Mouse (Mus musculus): ENCODE measurements around the gene Adipoq.
"Not testable (repeated sequence)": the region's sequence is repeated elsewhere in the genome, so short reads cannot be mapped to it uniquely, and the experiment has no call there.

Gene Adipoq

DNA sequence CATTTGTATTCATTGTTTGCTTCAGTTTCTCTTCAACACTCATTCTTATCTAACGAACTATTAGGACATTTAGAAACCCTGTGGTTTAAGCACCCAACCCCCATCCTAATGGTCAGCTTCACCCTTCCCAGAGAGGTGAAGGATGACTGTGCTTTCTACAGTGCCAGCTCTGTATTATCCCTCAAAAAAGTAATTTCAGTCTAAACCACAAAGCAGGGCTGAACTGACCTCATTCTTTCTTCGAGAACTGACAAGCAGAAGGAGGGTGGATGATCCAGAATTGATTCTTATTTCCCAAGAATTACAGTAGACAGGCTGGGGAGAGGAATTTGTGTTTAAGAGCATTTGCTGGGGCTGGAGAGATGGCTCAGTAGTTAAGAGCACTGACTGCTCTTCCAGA lies 13.4 kb downstream of the Adipoq start:
- no peak for DNase-seq (ENCODE audit: low read depth, low spot score)

DNA sequence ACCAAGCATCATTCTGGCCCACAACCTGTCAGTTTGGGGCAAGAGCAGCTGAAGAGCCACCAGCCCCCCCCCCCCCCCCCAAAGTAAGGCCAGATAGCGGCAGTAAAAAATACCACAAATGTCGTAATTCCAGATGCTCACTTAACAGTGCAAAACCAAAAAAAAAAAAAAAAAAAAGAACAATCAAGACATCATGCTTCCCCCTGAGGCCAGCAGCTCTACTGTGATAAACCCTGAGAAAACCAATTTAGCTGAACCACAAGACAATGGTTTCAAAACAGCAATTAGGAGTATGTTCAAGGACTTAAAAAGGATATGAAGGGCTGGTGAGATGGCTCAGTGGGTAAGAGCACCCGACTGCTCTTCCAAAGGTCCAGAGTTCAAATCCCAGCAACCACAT lies 15.8 kb downstream of the Adipoq start:
- no peak for DNase-seq (ENCODE audit: low read depth, low spot score)

DNA sequence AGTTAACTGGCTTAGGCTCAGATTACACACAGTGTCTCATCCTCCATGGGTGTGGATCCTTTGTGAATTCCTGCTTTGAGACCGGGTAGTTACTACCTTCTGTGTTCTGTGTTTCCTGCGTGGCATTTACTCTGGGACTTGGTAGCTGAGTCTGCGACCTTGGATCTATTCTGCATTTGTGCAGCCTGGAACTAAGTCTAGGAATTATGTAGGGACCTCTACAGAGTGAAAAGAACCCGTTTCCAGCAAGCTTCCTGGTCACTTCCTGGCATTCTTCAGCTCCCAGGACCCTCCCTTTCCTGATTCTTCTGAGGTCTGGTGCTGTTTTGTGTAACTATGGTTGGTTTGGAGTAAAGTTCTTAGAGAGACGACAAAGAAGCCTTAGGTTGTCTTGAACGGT lies 18.1 kb downstream of the Adipoq start:
- DNase-seq (ENCODE audit: low read depth, low spot score), result no peak

DNA sequence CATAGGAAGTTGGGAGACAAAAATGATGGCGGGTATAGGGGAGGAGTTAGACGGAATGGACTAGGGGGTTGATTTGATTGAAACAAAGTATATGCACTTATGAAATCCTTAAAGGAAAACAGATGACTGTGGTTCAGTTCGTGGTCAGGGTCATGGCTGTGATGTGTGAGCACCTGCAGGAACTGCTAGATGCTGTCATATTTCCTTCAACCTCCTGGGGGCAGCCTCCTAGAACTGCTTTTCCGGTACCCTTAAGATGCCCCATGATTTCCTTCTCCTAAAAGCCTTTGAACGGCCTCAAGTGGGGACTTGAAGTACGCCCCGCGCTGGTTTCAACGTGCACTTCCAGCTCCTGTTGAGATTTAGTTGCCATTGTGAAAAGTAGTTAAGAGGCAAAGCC lies 19.1 kb downstream of the Adipoq start:
- DNase-seq (ENCODE audit: low read depth, low spot score), result no peak

DNA sequence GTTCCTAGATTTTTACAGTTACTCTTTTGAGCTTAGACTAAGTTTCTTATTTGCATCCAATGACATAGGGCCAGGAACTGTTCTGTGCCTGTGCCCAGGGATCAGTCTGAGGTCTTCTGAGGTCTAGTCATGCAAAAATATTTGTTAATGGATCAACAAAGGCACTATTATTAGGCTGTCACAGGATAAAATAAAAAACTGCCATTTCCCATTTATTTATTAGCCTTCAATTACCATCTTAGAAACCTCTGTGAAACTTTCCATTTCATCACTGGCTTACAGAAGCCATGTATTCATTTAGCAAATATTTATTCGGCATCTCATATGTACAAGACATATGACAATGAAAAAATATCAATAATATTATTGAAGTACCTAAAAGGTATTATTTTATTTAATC lies 20.3 kb downstream of the Adipoq start:
- no peak for DNase-seq (ENCODE audit: low read depth, low spot score)

DNA sequence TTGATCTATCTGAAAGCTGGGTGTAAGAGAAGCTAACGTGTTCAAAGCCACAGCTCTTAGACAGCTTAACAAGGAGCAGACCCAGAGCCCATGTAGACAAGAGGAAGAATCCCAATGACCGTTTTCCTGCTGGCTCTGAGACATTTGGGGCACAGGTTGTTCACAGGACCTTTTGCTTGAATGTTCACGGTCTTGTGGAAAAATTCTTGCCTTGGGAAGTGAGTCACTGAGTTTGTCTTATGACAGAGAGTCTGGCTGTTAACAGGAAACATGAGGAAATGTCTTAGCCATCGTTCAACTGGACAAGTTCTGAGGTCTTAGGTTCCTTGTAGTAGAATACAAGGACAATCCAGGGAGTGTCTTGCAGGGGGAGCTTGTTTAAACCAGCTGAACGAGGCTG lies 20.7 kb downstream of the Adipoq start:
- DNase-seq (ENCODE audit: low read depth, low spot score), result no peak

DNA sequence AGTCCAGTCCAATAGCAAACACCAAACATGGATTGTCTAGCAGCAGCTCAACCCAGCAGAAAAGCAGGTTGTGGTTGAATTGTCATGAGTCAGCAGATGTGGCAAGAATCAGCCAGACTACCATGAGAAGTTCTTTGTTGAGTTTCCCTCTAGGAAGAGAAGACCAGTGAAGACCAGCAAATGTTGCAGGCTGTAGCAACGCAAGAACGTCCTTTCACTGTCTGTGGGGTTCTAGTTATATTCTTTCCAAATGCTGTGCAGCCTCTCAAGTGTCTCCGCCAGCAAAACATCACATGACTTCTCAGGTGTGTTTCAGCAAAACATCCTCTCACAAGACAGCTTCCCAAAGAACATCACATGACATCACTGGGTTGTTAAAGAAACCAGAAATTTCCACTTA lies 24.5 kb downstream of the Adipoq start:
- no peak for DNase-seq (ENCODE audit: low read depth, low spot score)

DNA sequence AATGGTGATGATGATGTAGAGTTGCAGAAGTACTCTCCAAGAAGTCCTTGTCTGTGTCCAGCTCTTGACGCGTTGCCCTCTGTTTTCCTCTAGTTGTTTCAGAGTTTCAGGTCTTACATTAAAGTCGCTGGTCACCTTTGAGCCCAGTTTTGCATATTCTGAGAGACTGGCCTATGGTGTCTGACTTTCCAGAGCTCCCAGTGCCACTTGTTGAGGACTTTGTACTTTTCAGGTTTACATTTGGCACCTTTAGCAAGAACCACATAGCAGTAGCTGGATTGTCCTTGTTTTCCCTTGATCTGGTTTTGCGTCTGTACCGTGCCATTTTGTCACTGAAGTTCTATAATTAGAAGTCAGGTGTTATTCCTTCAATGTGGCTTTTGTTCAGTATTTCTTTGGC lies 27.6 kb downstream of the Adipoq start:
- no peak for DNase-seq (ENCODE audit: low read depth, low spot score)

DNA sequence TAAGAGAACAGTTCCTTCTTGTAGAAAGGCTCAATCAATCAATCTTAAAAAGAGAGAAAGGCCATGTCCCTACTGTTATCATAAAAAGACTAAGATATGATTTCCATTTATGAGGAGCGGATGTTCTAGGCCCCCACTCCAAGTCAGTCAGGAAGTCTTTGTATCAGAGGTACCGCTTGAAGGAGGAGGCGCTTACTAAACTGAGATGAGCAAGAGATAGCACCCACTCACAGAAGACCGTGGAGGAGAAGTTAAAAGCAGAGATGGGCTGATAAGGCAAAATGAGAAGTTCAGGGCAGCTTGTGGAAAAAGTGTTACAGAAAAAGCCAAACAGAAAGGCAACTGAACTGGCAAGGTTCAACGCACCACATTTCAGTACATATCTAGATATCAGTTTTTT lies 28.5 kb downstream of the Adipoq start:
- no peak for DNase-seq (ENCODE audit: low read depth, low spot score)

DNA sequence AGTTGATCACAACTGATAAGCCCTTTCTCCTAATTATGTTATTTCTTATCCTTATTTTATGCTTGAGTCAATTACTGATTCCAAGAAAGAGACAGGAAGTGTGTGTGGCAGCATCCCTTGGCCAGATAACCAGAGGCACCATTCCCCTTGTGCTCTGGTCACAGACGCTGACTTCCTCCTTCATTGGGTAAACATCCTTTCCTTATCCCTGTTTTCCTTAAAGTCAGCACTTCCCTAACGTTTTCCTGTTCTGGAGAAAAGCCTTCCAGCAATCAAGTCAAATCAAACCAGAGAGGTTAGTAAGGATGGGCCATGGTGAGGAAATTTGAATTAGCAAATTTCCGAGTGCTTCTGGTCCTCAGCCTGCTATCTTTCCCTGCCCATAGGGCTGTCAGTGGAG lies 29.6 kb downstream of the Adipoq start:
- no peak for DNase-seq (ENCODE audit: low read depth, low spot score)

DNA sequence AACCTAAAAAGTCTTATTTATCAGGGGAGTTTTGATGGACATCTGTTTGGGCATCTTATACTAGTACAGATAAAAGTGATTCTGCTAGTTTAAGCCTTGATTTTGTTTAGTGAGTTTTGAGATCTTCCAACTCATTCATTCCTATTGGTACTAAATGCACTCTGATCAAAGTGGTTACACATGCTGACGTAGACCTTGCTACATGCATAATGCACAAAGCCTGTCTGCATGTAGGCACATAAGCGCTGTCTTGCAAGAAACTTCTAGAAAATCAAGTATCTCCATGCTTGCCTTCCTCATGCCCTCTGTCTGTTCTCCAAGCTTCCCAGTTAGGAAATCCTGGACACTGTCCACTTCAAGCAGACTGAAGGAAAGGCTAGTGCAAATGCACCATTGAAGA lies 31.5 kb downstream of the Adipoq start:
- DNase-seq (ENCODE audit: low read depth, low spot score), result no peak

DNA sequence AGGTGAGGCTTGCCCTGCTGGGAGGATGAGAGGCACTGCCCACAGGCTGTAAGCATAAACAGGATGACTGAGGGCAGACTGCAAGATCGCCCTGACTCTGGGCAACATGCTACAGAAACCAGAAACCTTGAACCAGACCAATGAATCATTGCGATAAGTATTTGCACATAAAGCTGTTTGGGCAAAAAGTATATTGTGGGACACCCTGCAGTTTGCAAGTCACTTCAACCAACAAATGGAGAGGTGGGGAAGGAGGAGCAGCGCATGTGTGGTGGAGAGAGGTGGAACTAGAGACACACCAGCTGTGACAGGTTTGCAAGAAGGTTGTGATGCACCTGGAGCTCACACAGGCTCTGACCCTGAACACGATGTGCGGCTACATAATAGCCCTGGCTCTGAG lies 32.5 kb downstream of the Adipoq start:
- DNase-seq (ENCODE audit: low read depth, low spot score), result no peak

DNA sequence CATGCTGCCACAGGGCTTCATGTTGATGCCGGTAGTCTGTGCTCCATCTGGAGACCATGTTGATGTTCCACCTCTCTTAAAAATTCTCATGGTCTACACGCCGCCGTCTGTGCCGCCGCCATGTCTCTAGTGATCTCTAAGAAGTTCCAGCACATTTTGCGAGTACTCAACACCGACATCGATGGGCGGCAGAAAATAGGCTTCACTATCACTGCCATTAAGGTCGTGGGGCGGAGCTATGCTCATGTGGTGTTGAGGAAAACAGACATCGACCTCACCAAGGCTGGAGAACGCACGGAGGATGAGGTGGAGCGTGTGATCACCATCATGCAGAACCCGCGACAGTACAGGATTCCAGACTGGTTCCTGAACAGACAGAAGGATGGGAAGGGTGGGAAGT lies 33.1 kb downstream of the Adipoq start:
- DNase-seq (ENCODE audit: low read depth, low spot score), result not testable (repeated sequence)

DNA sequence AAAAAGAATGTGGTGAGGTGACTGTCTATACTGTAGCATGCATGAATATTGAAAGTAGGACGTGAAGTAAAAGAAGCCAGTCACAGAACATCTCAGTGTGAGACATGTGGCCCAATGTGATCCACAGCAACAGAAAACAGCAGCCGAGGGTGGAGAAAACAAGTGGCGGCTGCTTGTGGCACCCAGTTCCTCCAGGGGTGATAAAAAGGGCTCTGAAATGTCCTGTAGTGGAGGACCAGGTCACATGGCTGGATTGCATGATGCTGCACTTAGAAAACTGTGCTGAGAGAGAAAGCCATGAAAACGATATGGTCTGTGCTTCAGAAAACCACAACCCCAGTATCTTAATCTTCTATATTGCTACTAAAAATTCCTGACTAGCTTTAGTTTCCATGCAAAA lies 34.7 kb downstream of the Adipoq start:
- DNase-seq (ENCODE audit: low read depth, low spot score), result no peak

DNA sequence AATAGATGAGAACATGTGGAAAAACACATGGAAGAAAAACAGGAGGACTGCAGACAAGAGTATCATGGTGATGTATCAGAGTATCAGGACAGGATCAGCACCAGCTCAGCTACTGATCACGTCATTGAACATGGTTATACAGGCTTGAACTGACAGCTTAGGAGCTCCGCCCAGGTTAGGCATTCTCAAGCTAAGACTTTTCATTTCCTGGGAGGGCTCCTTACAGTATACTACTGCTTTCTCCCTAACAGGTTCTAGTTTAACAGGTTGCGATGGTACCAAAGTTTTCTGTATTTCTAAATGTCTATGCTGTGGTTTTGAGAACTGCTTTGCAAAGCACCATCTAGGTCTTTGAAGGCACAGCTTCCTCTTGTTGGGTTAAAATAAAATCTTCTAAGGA lies 35.2 kb downstream of the Adipoq start:
- DNase-seq (ENCODE audit: low read depth, low spot score), result peak; percentile 19

DNA sequence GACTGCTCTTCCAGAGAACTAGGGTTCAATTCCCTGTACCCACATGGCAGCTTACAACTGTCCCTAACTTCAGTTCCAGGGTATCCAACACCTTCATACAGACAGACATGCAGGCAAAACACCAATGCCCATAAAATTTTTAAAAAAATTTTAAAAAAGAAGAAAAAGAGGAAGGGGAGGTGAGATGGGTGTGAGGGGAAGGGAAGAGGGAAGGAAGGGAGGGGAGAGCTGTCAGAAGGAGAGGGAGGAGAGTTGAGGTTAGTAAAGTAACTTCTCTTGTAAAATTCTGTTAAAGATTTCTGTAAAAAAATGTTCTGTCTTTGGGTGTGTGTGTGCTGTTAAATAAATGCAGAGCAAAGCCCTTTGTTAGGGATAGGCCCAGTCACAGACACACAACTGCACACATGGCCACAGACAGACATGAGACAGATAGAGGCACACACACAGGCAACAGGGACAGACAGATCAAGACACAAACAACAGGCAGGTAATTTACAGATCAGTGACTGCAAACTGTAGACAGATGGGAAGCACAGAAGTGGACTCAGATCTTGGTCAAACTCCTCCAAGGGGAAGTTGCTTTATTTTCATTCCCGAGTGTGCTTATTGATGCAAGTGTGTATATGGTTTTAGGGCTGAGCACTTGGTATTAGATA lies 35.7 kb downstream of the Adipoq start:
- DNase-seq (ENCODE audit: low read depth, low spot score), result no peak

DNA sequence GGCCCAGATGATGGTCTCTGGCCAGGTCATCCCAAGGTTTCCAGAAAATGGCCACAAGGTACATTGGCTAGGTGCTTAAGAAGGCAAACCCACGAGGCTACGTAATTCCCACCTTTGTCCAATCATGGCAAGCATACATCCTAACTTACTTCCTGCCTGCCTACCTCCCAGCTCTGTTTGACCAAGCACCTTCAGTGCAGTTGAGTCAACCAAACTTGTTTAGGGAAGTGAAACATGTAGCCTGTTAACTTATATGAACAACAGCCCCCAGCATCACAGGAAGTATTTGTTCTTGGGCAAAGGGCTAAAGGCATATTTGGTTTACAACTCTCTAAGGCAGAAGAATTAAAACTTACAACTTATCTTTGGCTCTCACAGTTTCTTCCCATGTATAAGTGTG lies 39.5 kb downstream of the Adipoq start:
- DNase-seq (ENCODE audit: low read depth, low spot score), result no peak

DNA sequence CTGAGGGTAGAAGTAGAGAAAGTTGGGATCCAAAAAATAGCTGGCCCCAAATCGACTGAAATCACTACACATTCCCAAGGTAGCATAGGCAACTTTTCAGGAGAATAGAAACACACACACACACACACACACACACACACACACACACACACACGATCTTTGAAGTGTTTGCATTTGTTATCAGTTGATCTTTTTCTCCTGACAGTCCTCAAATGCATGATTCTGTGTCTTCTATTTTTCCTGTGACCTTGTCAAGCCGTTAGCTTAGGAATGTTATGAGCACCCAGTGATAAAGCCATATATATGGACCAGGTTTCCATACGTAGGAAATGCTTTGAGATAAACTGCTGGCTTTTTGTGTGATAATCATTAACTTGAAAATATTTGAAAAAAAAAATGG lies 40.1 kb downstream of the Adipoq start:
- DNase-seq (ENCODE audit: low read depth, low spot score), result no peak

DNA sequence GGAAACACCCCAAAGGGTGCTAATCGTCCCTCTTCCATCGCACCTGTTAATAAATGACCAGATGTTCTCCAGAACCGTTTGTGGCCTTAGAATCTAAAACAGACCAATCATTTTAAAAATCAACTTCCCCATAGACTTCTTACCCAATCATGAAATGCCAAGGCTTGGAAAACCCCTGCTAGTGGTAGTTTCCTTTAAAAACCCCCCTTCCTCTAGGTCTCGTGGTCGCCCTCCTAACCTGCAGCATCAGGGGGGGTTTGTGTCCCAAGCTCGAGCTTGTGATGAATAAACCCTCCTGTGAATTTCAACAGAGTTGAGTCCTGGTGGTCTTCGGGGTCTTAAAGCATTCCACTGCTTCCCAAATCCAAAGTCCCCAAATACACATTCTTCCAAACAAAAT lies 41.6 kb downstream of the Adipoq start:
- DNase-seq (ENCODE audit: low read depth, low spot score), result no peak

DNA sequence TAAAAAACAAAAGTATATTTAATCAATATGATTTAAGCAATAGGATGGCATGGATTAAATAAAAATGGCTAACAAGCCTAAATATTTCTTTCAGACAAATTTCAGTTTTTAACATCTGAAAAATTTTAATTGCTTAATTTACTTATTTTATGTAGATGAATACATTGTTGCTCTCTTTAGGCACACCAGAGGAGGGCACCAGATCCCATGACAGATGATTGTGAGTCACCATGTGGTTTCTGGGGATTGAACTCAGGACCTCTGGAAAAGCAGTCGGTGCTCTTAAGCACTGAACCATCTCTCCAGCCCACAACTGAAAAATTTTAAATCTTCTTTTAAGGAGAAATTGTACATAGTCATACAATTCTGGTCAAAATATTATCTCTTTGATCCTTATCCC lies 43.3 kb downstream of the Adipoq start:
- DNase-seq (ENCODE audit: low read depth, low spot score), result no peak

DNA sequence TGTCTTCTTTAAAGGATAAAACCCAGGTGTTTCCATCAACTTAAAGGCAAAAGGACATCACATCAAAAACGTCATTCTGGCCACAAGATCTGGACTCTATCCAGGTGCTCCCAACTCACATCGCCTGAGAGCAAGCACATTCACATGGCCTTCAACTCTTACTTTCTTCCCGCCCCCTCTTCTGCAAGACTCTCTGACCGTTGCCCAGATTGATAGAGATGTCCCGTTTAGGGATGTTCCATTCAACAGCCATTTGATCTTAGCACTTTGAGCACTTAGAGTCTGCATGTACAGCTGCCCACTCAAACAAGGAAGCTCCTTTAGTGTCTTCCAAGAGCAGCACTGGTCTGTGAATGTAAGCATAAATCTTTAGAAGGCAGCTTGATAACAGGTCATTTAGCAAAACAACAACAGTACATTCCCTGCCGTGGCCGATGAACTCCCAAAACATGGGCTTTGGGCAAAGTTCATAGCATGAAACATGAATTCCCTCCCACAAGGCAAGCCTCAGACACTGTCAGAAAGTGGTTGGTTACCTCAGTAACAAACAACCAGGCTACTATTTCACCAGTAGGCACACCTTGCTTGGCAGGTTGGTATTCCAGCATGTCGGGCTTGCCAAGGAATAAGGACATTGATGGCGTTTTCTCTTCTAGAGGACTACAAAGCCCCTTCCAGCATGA lies 45.4 kb downstream of the Adipoq start:
- DNase-seq (ENCODE audit: low read depth, low spot score), result no peak

DNA sequence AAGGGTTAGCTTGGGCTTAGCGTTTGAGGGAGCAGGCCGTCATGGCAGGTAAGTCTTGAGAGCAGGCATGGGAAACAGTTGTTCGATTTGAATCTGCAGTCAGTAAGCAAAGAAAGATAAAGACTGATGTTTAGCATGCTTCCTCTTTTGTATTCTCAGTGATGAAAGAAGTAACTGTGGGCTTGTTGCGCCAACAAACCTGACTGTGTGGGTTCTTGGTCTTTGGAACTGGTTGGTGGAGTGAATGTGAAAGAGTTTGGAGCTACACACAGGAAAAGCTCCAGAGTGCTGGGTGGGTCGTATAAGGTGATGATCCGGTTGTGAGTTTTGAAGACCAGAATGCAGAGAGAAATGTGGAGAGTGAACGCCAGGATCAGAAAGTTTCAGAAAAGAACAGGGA lies 49.3 kb downstream of the Adipoq start:
- DNase-seq (ENCODE audit: low read depth, low spot score), result no peak

DNA sequence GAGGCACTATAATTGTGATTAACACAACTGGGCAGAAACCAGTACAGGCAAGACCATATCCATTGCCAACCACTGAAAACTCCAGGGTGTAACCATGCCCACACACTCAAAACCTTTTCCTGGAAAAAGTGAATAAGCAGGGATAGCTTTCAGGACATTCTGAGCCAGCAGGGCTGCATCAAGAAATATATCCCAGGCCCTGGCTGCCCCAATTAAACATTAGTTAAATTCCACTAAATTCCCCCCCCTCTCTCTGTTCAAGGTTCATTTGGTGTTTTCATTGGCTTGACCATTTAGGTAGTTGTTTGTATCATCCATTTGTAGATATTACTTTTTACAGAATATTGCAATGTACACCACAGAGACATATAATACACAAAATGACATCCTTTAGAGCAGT lies 50.0 kb downstream of the Adipoq start:
- no peak for DNase-seq (ENCODE audit: low read depth, low spot score)

DNA sequence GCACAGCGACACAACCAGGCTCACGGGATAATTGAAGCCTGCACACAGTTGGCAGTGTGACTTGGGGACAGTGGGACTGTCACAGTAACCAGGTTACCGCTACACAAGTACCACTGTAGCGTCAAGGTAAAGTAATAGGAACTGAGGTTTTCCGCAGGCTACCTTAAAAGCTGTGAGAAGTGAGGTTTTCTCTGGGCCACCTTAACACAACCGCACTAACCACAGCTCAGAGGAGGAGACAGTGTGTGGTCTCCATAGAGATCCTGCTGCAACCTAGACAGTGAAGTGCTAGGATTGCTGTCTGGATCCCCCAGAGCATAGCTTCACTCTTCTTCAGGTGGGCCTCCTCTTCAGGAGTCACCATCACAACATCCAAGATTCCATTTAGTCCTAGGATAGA lies 50.5 kb downstream of the Adipoq start:
- no peak for DNase-seq (ENCODE audit: low read depth, low spot score)

Data from skeletal muscle tissue, adult 2 months (tissue).